Mouse (Mus musculus) heart, adult 2 months (tissue): ENCODE results near the gene B4galnt3. TPM values are rescaled to one million over a fixed set of nuclear protein-coding genes. Genes with fewer than 3 reads are reported as not detected.

Experiments
- DNase-seq, 2 experiments: peaks; one replicate each; pipeline ENCODE4 v3.0.0; 2021
- H3K27ac ChIP-seq: fragments of 200-600 bp; 2 replicates; pipeline ENCODE4 v1.8.1; 2022
- H3K27me3 ChIP-seq: fragments of 200-500 bp; 2 replicates; pipeline ENCODE4 v1.6.1; 2012; ENCODE audit warnings: mild to moderate bottlenecking, low read length, inconsistent platforms, mixed read lengths; ENCODE audit not compliant: control insufficient read depth, insufficient read depth
- H3K36me3 ChIP-seq: fragments of 200-500 bp; 2 replicates; pipeline ENCODE4 v1.6.1; 2012; ENCODE audit warnings: low read length, inconsistent platforms; ENCODE audit not compliant: control insufficient read depth, insufficient read depth
- H3K4me1 ChIP-seq: fragments of 200-500 bp; 2 replicates; pipeline ENCODE4 v1.6.1; 2011; ENCODE audit warnings: low read length; ENCODE audit not compliant: control insufficient read depth, insufficient read depth
- H3K4me3 ChIP-seq: fragments of 200-600 bp; 2 replicates; pipeline ENCODE4 v1.8.1; 2022
- H3K79me2 ChIP-seq: fragments of 200-500 bp; replicated peaks from 2 replicates; pipeline ENCODE4 v1.6.1; 2012; ENCODE audit warnings: mild to moderate bottlenecking, inconsistent platforms, low read length, moderate library complexity, mixed read lengths; ENCODE audit not compliant: control insufficient read depth, insufficient read depth
- H3K9ac ChIP-seq: fragments of 200-500 bp; 2 replicates; pipeline ENCODE4 v1.6.1; 2012; ENCODE audit warnings: low read depth, mild to moderate bottlenecking, control low read depth, inconsistent platforms, low read length, mixed read lengths
- CTCF ChIP-seq: fragments of 200-600 bp; IDR thresholded peaks from 2 replicates; pipeline ENCODE4 v1.8.1; 2022; ENCODE audit warnings: antibody characterized with exemption, mild to moderate bottlenecking, moderate library complexity
- EP300 ChIP-seq: fragments of 200-500 bp; IDR thresholded peaks from 2 replicates; pipeline ENCODE4 v1.6.1; 2011; ENCODE audit warnings: low read depth, low read length, control low read depth; ENCODE audit not compliant: insufficient read depth
- POLR2A ChIP-seq: fragments of 200-500 bp; IDR thresholded peaks from 2 replicates; pipeline ENCODE4 v1.6.1; 2011; ENCODE audit warnings: mild to moderate bottlenecking, low read depth, low read length, control low read depth; ENCODE audit not compliant: insufficient read depth
- WGBS: fragments of 180-500 bp; shearing (Covaris S2); methylation state at CpG from one replicate; pipeline ENCODE4 v1.1.7; 2018; 5-methylcytosine and 5-hydroxymethylcytosine counted together
- intact Hi-C: fragments of 180-260 bp; cut with DNase I; formaldehyde crosslinking; loops from one replicate; pipeline ENCODE4 v1.15.1; 2025
- polyA plus RNA-seq: library from polyadenylated mRNA; depleted of rRNA; stranded (reverse); fragments of >200 nt; gene quantifications from 2 replicates; pipeline ENCODE4 v1.2.3, GENCODE M21; 2012
- total RNA-seq, 2 experiments: library from RNA; stranded (reverse); gene quantifications; 2 replicates each; pipeline ENCODE4 v1.2.3; 2021

The B4galnt3 gene
- total and polyA plus RNA-seq, 3 experiments, result 0.20 to 0.29 (median 0.20) TPM

GRCm38 (mm10) chr6:120287279-120287678 is 7.1 kb downstream of the B4galnt3 start:
- H3K4me1 ChIP-seq, result no peaks in the 10 kb centered on the region
- DNase-seq, result no peak
- H3K27ac ChIP-seq, result no peak overlapping the region
- no peak overlapping the region for H3K9ac ChIP-seq
- intact Hi-C loops, result loop anchor here (5.0 kb wide), 1 partner anchor 45 kb away; no protein-coding TSS in a partner anchor
- H3K79me2 ChIP-seq, result no peaks in the 10 kb centered on the region
- WGBS, result 81% methylated on average over 9 of the region's 9 CpGs
- no peaks in the 10 kb centered on the region for H3K36me3 ChIP-seq
- H3K27me3 ChIP-seq, result no peaks in the 10 kb centered on the region
- TF ChIP-seq POLR2A (no peak), CTCF (no peak), EP300 (no peak)
- no peak overlapping the region for H3K4me3 ChIP-seq

- WGBS, result 74% methylated on average over 7 of the region's 7 CpGs
- intact Hi-C loops, result no loop called here
These were observed 17.4 kb downstream of the B4galnt3 start for GRCm38 (mm10) chr6:120276874-120277449.

GRCm38 (mm10) chr6:120275301-120275700 is 19.1 kb downstream of the B4galnt3 start:
- Histone ChIP-seq H3K4me1 (no peaks in the 10 kb centered on the region; the same call in 1 of the 2 replicates), H3K27me3 (no peaks in the 10 kb centered on the region), H3K79me2 (no peaks in the 10 kb centered on the region), H3K4me3 (no peak overlapping the region), H3K27ac (peak overlapping the region; percentile 47), H3K36me3 (no peaks in the 10 kb centered on the region; the same call in 1 of the 2 replicates), H3K9ac (no peak overlapping the region)
- WGBS, result 16% methylated on average over 6 of the region's 6 CpGs
- DNase-seq, result peak; percentile 23 to 35
- TF ChIP-seq CTCF (no peak), POLR2A (no peak), EP300 (no peak)
- intact Hi-C loops, result no loop called here

More at GRCm38 (mm10) chr6:120276874-120277449, 17.4 kb downstream of the B4galnt3 start:
- no peak overlapping the region for H3K4me3 ChIP-seq
- no peak overlapping the region for H3K9ac ChIP-seq
- no peaks in the 10 kb centered on the region for H3K79me2 ChIP-seq
- no peaks in the 10 kb centered on the region; the same call in 1 of the 2 replicates for H3K36me3 ChIP-seq
- DNase-seq, result no peak
- H3K27me3 ChIP-seq, result no peaks in the 10 kb centered on the region
- no peak overlapping the region for H3K27ac ChIP-seq
- TF ChIP-seq CTCF (no peak), POLR2A (no peak), EP300 (no peak)
- no peaks in the 10 kb centered on the region; the same call in 1 of the 2 replicates for H3K4me1 ChIP-seq

GRCm38 (mm10) chr6:120274887-120275286 is 19.5 kb downstream of the B4galnt3 start:
- H3K4me3 ChIP-seq, result no peak overlapping the region
- H3K27me3 ChIP-seq, result no peaks in the 10 kb centered on the region
- no peaks in the 10 kb centered on the region; the same call in 1 of the 2 replicates for H3K4me1 ChIP-seq
- DNase-seq, result peak; percentile 55 to 68
- no peaks in the 10 kb centered on the region for H3K79me2 ChIP-seq
- peak overlapping the region; percentile 47 for H3K27ac ChIP-seq
- no peak overlapping the region for H3K9ac ChIP-seq
- TF ChIP-seq CTCF (no peak), POLR2A (no peak)
- intact Hi-C loops, result no loop called here
- 45% methylated on average over 4 of the region's 4 CpGs for WGBS
- no peaks in the 10 kb centered on the region; the same call in 1 of the 2 replicates for H3K36me3 ChIP-seq

GRCm38 (mm10) chr6:120274181-120274580 is 20.2 kb downstream of the B4galnt3 start:
- DNase-seq, result no peak
- no peaks in the 10 kb centered on the region for H3K27me3 ChIP-seq
- no peaks in the 10 kb centered on the region; the same call in 1 of the 2 replicates for H3K4me1 ChIP-seq
- intact Hi-C loops, result no loop called here
- H3K4me3 ChIP-seq, result no peak overlapping the region
- TF ChIP-seq POLR2A, result no peak
- no peak for TF ChIP-seq EP300
- no peaks in the 10 kb centered on the region; the same call in 1 of the 2 replicates for H3K36me3 ChIP-seq
- 53% methylated on average over 8 of the region's 8 CpGs for WGBS
- H3K79me2 ChIP-seq, result no peaks in the 10 kb centered on the region
- peak overlapping the region; percentile 17; the same call in 1 of the 2 replicates for H3K27ac ChIP-seq
- no peak overlapping the region for H3K9ac ChIP-seq

GRCm38 (mm10) chr6:120264151-120264550 is 30.2 kb downstream of the B4galnt3 start:
- Histone ChIP-seq H3K9ac (no peak overlapping the region), H3K4me1 (no peaks in the 10 kb centered on the region), H3K27ac (no peak overlapping the region), H3K27me3 (no peaks in the 10 kb centered on the region), H3K36me3 (no peaks in the 10 kb centered on the region), H3K4me3 (no peak overlapping the region), H3K79me2 (no peaks in the 10 kb centered on the region)
- 48% methylated on average over 6 of the region's 6 CpGs for WGBS
- DNase-seq, result no peak
- intact Hi-C loops, result no loop called here
- TF ChIP-seq POLR2A (no peak), EP300 (no peak), CTCF (no peak)
